Mouse (Mus musculus): ENCODE data around the gene Tbc1d8.

DNA sequence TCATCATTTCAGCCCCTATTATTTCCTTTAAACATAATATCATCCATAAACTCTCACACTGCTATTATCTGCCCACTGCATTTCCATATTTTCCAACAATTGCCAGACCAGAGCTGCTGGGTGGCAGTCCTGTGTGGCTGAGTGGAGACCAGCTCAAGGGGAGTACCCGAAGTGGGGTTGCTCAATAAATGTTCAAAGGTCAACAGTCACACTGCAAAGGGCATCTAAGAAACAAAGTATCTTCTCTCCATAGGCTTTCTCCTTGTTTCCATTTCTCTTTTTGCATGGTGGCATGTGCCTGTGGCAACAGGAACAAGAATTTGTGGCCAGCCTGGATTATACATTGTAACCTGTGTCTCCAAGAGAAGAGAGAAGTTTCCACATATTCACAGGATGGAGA is 2.2 kb downstream of the Tbc1d8 start:
- TF ChIP-seq CTCF (IDR thresholded peaks at IDR 0.05; ENCODE audit: low read depth) (no peak), EP300 (optimal IDR thresholded peaks at IDR 0.05) (no peak)
